Mouse (Mus musculus): Measurements from ENCODE around the gene D930048N14Rik. TPM values are rescaled to one million over a fixed set of nuclear protein-coding genes. Genes with fewer than 3 reads are reported as not detected.
A peak's percentile ranks its signal among the peaks of the same experiment; 100 is the strongest.

The D930048N14Rik gene
- total and polyA plus RNA-seq, 3 experiments, result 0.39 to 2.1 TPM; not detected in 1

- peak; percentile 100 for DNase-seq (ENCODE audit: low read depth, low spot score)
- Histone ChIP-seq H3K79me2 (ENCODE audit: control insufficient read depth, insufficient read depth, low read length, poor library complexity) (peaks cover 10% of the 10 kb centered on the region), H3K9me3 (replicated peaks; ENCODE audit: insufficient read depth, low read length) (no peaks in the 10 kb centered on the region), H3K27me3 (ENCODE audit: control insufficient read depth in 1 of 2, insufficient read depth in 2 of 2, low read length in 2 of 2) (no peaks in the 10 kb centered on the region), H3K27ac (ENCODE audit: control insufficient read depth, low read depth, low read length) (peak within 1 kb of the TSS; percentile 98), H3K36me3 (ENCODE audit: control insufficient read depth in 1 of 2, insufficient read depth in 2 of 2, low read length in 2 of 2) (peaks cover 0 to 18% of the 10 kb centered on the region in 2 experiments; a peak in 2 of 4 replicates), H3K4me1 (ENCODE audit: control insufficient read depth in 1 of 2, insufficient read depth in 2 of 2, low read length in 2 of 2) (peaks cover 2 to 7% of the 10 kb centered on the region in 2 experiments; a peak in 3 of 4 replicates), H3K9ac (ENCODE audit: control insufficient read depth, low read depth, low read length, poor library complexity, severe bottlenecking) (peak within 1 kb of the TSS; percentile 90), H3K4me3 (ENCODE audit: control insufficient read depth in 1 of 2, insufficient read depth in 1 of 2, low read depth in 2 of 2, low read length in 2 of 2) (peak within 1 kb of the TSS; percentile 79 to 87)
- peak; percentile 16; the same call in 1 of the 2 replicates for TF ChIP-seq ETS1 (IDR thresholded peaks at IDR 0.05; ENCODE audit: low read depth, low read length)
- TF ChIP-seq GABPA (IDR thresholded peaks at IDR 0.05; ENCODE audit: low read depth, low read length), result no peak
- TF ChIP-seq NRF1 (IDR thresholded peaks at IDR 0.05; ENCODE audit: insufficient read depth, low read depth, low read length, poor library complexity, severe bottlenecking), result peak; percentile 91
- no peak for TF ChIP-seq UBTF (IDR thresholded peaks at IDR 0.05; ENCODE audit: borderline replicate concordance, insufficient read depth, low read depth, low read length)
- TF ChIP-seq MXI1 (IDR thresholded peaks at IDR 0.05; ENCODE audit: low read depth, low read length), result peak; percentile 77
- TF ChIP-seq ELF1 (IDR thresholded peaks at IDR 0.05; ENCODE audit: low read depth, low read length), result peak; percentile 72
- peak; percentile 96 for TF ChIP-seq POLR2AphosphoS2 (IDR thresholded peaks at IDR 0.05; ENCODE audit: low read length)
- no peak for TF ChIP-seq ZKSCAN1 (IDR thresholded peaks at IDR 0.05; ENCODE audit: low read depth, low read length)
- TF ChIP-seq JUND (IDR thresholded peaks at IDR 0.05; ENCODE audit: low read depth, low read length), result no peak
- no peak for TF ChIP-seq EP300 (IDR thresholded peaks at IDR 0.05; ENCODE audit: low read depth in 1 of 2, low read length in 2 of 2)
- TF ChIP-seq POLR2A (IDR thresholded peaks at IDR 0.05; ENCODE audit: control insufficient read depth in 1 of 2, insufficient read depth in 1 of 2, low read depth in 1 of 2, low read length in 2 of 2, poor library complexity in 1 of 2), result peak; percentile 84 to 95
- peak; percentile 96 for TF ChIP-seq MAX (IDR thresholded peaks at IDR 0.05; ENCODE audit: low read length)
- TF ChIP-seq MAFK (IDR thresholded peaks at IDR 0.05; ENCODE audit: borderline replicate concordance, low read depth, low read length), result no peak
- no peak for TF ChIP-seq TAL1 (IDR thresholded peaks at IDR 0.05; ENCODE audit: low read length)
- no peak for TF ChIP-seq RAD21 (IDR thresholded peaks at IDR 0.05; ENCODE audit: low read depth, low read length)
- peak; percentile 99 for TF ChIP-seq NELFE (IDR thresholded peaks at IDR 0.05; ENCODE audit: low read depth, low read length)
- TF ChIP-seq TBP (IDR thresholded peaks at IDR 0.05; ENCODE audit: low read depth, low read length), result peak; percentile 83
- TF ChIP-seq MEF2A (IDR thresholded peaks at IDR 0.05; ENCODE audit: extremely low read depth, insufficient replicate concordance, low read depth, low read length, poor library complexity, severe bottlenecking), result no peak
- TF ChIP-seq ZC3H11A (IDR thresholded peaks at IDR 0.05; ENCODE audit: low read depth, low read length), result no peak
- TF ChIP-seq MAZ (IDR thresholded peaks at IDR 0.05; ENCODE audit: low read depth, low read length), result peak; percentile 69; the same call in 1 of the 2 replicates
- no peak for TF ChIP-seq CHD1 (IDR thresholded peaks at IDR 0.05; ENCODE audit: low read depth, low read length)
- TF ChIP-seq HCFC1 (IDR thresholded peaks at IDR 0.05; ENCODE audit: low read depth, low read length), result peak; percentile 94
- no peak for TF ChIP-seq BHLHE40 (IDR thresholded peaks at IDR 0.05; ENCODE audit: borderline replicate concordance, low read depth, low read length)
- peak; percentile 81 for TF ChIP-seq RCOR1 (IDR thresholded peaks at IDR 0.05; ENCODE audit: low read depth, low read length)
- TF ChIP-seq USF1 (IDR thresholded peaks at IDR 0.05; ENCODE audit: low read depth, low read length), result no peak
- TF ChIP-seq POLR2AphosphoS5 (IDR thresholded peaks at IDR 0.05; ENCODE audit: borderline replicate concordance, low read depth, low read length), result no peak
- TF ChIP-seq ZMIZ1 (IDR thresholded peaks at IDR 0.05; ENCODE audit: low read depth, low read length), result peak; percentile 94
- peak; percentile 89 for TF ChIP-seq SIN3A (IDR thresholded peaks at IDR 0.05; ENCODE audit: low read length)
- no peak for TF ChIP-seq CTCF (IDR thresholded peaks at IDR 0.05 in 2 of 3, conservative IDR thresholded peaks at IDR 0.05 in 1 of 3; ENCODE audit: control insufficient read depth in 1 of 3, insufficient read depth in 1 of 3, low read depth in 2 of 3, low read length in 3 of 3, poor library complexity in 1 of 3, severe bottlenecking in 1 of 3)
- TF ChIP-seq USF2 (IDR thresholded peaks at IDR 0.05; ENCODE audit: borderline replicate concordance in 1 of 2, insufficient read depth in 1 of 2, low read depth in 1 of 2, low read length in 2 of 2), result no peak
- peak; percentile 55; the same call in 1 of the 2 replicates for TF ChIP-seq TCF12 (IDR thresholded peaks at IDR 0.05; ENCODE audit: low read depth, low read length)
- TF ChIP-seq SMC3 (IDR thresholded peaks at IDR 0.05; ENCODE audit: low read depth, low read length), result no peak
- TF ChIP-seq E2F4 (IDR thresholded peaks at IDR 0.05; ENCODE audit: borderline replicate concordance, low read depth, low read length), result peak; percentile 84
- no peak; the same call in 1 of the 2 replicates for TF ChIP-seq MYB (IDR thresholded peaks at IDR 0.05; ENCODE audit: low read depth, low read length)
These were observed 37.9 kb downstream of the D930048N14Rik start, which contains the start of gene 0610009B22Rik for GRCm38 (mm10) chr11:51688330-51689328. Gene 0610009B22Rik, minus strand, starts transcription at chr11:51688874.
